Mouse (Mus musculus) E14TG2a.4 (cell line): ENCODE results near the gene Bri3.

Experiments used
- CTCF ChIP-seq: conservative IDR thresholded peaks from 2 replicates; pipeline ENCODE4 v1.5.1; 2014; ENCODE audit warnings: low read length
- NANOG ChIP-seq: IDR thresholded peaks from 2 replicates; pipeline ENCODE4 v1.6.1; 2014; ENCODE audit warnings: borderline replicate concordance, low read length, mixed read lengths

DNA sequence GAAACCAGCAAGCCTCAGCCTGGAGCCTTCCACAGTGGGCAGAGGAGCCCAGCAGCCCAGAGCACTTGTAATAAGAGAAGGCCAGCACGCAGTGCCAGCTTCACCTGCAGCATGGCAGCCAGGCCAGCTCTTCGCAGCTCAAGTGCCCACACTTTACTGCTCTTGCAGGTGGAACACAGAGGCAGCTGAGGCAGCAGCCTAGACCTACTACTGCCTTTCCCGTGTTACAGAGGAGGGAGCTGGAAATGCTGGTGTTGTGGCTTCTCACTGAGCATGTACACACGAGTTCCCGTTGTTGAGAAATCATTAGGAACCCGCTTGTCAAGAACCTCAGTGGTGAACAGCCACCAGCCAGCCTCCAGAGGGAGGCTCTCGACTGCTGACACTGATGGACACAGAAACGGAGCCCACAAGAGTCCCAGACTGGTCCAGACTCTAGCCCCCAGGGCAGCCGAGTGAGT lies 34.9 kb downstream of the Bri3 start:
- TF ChIP-seq CTCF = no peak
- TF ChIP-seq NANOG = no peak
